Mouse (Mus musculus): ENCODE results near the gene Fndc11. TPM values are rescaled to one million over a fixed set of nuclear protein-coding genes. Genes with fewer than 3 reads are reported as not detected.

Gene Fndc11
- polyA plus RNA-seq, 1 experiment from 2014 or later, result 0.26 TPM

Other genes with a start within 250 kb of the Fndc11 start
- 0.04 and 0.27 TPM in 2 replicates for gene Col20a1, start 233.5 kb upstream of the Fndc11 start, polyA plus RNA-seq (2015; fragmentation: Nextera tagmentation; extraction: Ambion mirVana)
- 40.4 and 43.8 TPM in 2 replicates for gene Chrna4, start 176.5 kb upstream of the Fndc11 start, polyA plus RNA-seq (2015; fragmentation: Nextera tagmentation; extraction: Ambion mirVana)
- gene Kcnq2, start 84.7 kb upstream of the Fndc11 start, polyA plus RNA-seq (2015; fragmentation: Nextera tagmentation; extraction: Ambion mirVana), result 41.4 and 47.3 TPM in 2 replicates
- 5.4 and 9.7 TPM in 2 replicates for gene Eef1a2, start 63.0 kb upstream of the Fndc11 start, polyA plus RNA-seq (2015; fragmentation: Nextera tagmentation; extraction: Ambion mirVana)
- gene Ppdpf, start 32.8 kb upstream of the Fndc11 start, polyA plus RNA-seq (2015; fragmentation: Nextera tagmentation; extraction: Ambion mirVana), result 380 and 389 TPM in 2 replicates
- not detected in 2 replicates for gene Ptk6, start 17.2 kb upstream of the Fndc11 start, polyA plus RNA-seq (2015; fragmentation: Nextera tagmentation; extraction: Ambion mirVana)
- gene Srms, start 6.8 kb upstream of the Fndc11 start, polyA plus RNA-seq (2015; fragmentation: Nextera tagmentation; extraction: Ambion mirVana), result 0.21 and 0.35 TPM in 2 replicates
- 0.37 and 0.44 TPM in 2 replicates for gene Helz2, start 22.0 kb downstream of the Fndc11 start, polyA plus RNA-seq (2015; fragmentation: Nextera tagmentation; extraction: Ambion mirVana)
- 13.0 and 15.6 TPM in 2 replicates for gene Gmeb2, start 68.0 kb downstream of the Fndc11 start, polyA plus RNA-seq (2015; fragmentation: Nextera tagmentation; extraction: Ambion mirVana)
- gene Stmn3, start 94.5 kb downstream of the Fndc11 start, polyA plus RNA-seq (2015; fragmentation: Nextera tagmentation; extraction: Ambion mirVana), result 1,680 and 1,967 TPM in 2 replicates
- gene Rtel1, start 99.7 kb downstream of the Fndc11 start, polyA plus RNA-seq (2015; fragmentation: Nextera tagmentation; extraction: Ambion mirVana), result 33.7 and 38.2 TPM in 2 replicates
- gene Zgpat, start 144.9 kb downstream of the Fndc11 start, polyA plus RNA-seq (2015; fragmentation: Nextera tagmentation; extraction: Ambion mirVana), result 75.0 and 83.7 TPM in 2 replicates
- 83.5 and 87.2 TPM in 2 replicates for gene Arfrp1, start 145.4 kb downstream of the Fndc11 start, polyA plus RNA-seq (2015; fragmentation: Nextera tagmentation; extraction: Ambion mirVana)
- gene Lime1, start 160.1 kb downstream of the Fndc11 start, polyA plus RNA-seq (2015; fragmentation: Nextera tagmentation; extraction: Ambion mirVana), result 46.4 and 56.5 TPM in 2 replicates
- gene Zbtb46, start 239.4 kb downstream of the Fndc11 start, polyA plus RNA-seq (2015; fragmentation: Nextera tagmentation; extraction: Ambion mirVana), result 19.1 and 22.7 TPM in 2 replicates